8 mouse cellular contexts compared by ENCODE assay signal in the genomic region with DNA sequence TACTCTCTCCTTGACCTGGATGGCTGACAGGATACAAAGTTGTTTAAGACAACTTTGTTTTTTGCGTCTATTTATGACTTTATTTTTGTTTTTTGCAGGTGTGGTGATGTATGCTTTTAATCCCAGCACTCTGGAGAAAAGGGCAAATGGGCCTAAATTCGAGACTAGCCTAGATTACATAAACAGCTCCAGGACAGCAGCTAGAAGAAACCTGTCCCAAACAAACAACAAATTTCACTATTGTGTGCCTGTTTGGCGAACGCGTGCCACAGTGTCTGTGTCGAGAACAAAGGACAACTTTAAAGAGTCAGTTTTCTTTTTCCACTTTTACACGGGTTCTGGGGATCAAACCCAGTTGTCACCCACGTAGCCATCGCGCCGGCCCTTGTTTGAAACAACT. TPM values are rescaled to one million over a fixed set of nuclear protein-coding genes. Genes with fewer than 3 reads are reported as not detected.
A peak's percentile ranks its signal among the peaks of the same experiment; 100 is the strongest.
DNase-seq lines count a peak whose midpoint lies in the region; ATAC-seq and TF ChIP-seq lines count a peak whose summit lies in the region.

No protein-coding gene starts in this region.

- H3K4me2 ChIP-seq in hindbrain, embryonic 11.5 days (replicated peaks; ENCODE audit: low read depth, low read length): peak overlapping the region; percentile 81
- H3K4me2 ChIP-seq in midbrain, embryonic 12.5 days (replicated peaks): peak overlapping the region; percentile 86

- H3K36me3 ChIP-seq in hindbrain, embryonic 11.5 days (ENCODE audit: control insufficient read depth, insufficient read depth, low read length): peaks cover 3% of the 10 kb centered on the region; the same call in 1 of the 2 replicates
- peaks cover 23% of the 10 kb centered on the region for H3K36me3 ChIP-seq in midbrain, embryonic 12.5 days

- no peak for TF ChIP-seq POLR2A in bone marrow macrophage, adult 2 months (IDR thresholded peaks at IDR 0.05; ENCODE audit: borderline replicate concordance, low read depth, low read length)

- peaks cover 37% of the 10 kb centered on the region for H3K4me1 ChIP-seq in bone marrow macrophage, adult 2 months (ENCODE audit: control insufficient read depth, insufficient read depth, low read length)
- 0 out of 2 replicates have a peak, but pooled peaks cover 3% of the 10 kb centered on the region for H3K4me1 ChIP-seq in hindbrain, embryonic 11.5 days (replicated peaks; ENCODE audit: control insufficient read depth, insufficient read depth, low read length)
- H3K4me1 ChIP-seq in midbrain, embryonic 12.5 days: peaks cover 18% of the 10 kb centered on the region

- H3K4me3 ChIP-seq in bone marrow macrophage, adult 2 months (ENCODE audit: insufficient read depth, low read length): peak overlapping the region; percentile 96
- peak overlapping the region; percentile 90 for H3K4me3 ChIP-seq in hindbrain, embryonic 11.5 days (ENCODE audit: low read depth, low read length)
- H3K4me3 ChIP-seq in midbrain, embryonic 12.5 days: peak overlapping the region; percentile 77

- 9% methylated on average over 11 of the region's 11 CpGs for WGBS in hindbrain, embryonic 11.5 days
- 9% methylated on average over 11 of the region's 11 CpGs for WGBS in midbrain, embryonic 12.5 days

- H3K27ac ChIP-seq in bone marrow macrophage, adult 2 months (ENCODE audit: insufficient read depth, low read depth, low read length): peak overlapping the region; percentile 96
- H3K27ac ChIP-seq in hindbrain, embryonic 11.5 days (ENCODE audit: low read depth, low read length): peak overlapping the region; percentile 93
- H3K27ac ChIP-seq in midbrain, embryonic 12.5 days (replicated peaks): peak overlapping the region; percentile 94

- peak overlapping the region; percentile 93 for H3K9ac ChIP-seq in hindbrain, embryonic 11.5 days (ENCODE audit: low read depth, low read length)
- H3K9ac ChIP-seq in midbrain, embryonic 12.5 days (replicated peaks): peak overlapping the region; percentile 92

- H3K9me3 ChIP-seq in hindbrain, embryonic 11.5 days (ENCODE audit: control insufficient read depth, low read length): no peaks in the 10 kb centered on the region
- no peaks in the 10 kb centered on the region for H3K9me3 ChIP-seq in midbrain, embryonic 12.5 days

- peak; percentile 60 for DNase-seq in kidney, adult 9 months
- no peak for DNase-seq in kidney, postnatal 14 days
- no peak for DNase-seq in hindbrain, embryonic 11.5 days (ENCODE audit: low spot score)
- DNase-seq in spleen, adult 12 weeks (ENCODE audit: low spot score): no peak
- no peak for DNase-seq in embryo, embryonic 11 days

- TF ChIP-seq CTCF in bone marrow macrophage, adult 2 months (IDR thresholded peaks at IDR 0.05; ENCODE audit: low read depth, low read length): no peak

- no peak; the same call in 1 of the 2 replicates for ATAC-seq in hindbrain, embryonic 11.5 days (ENCODE audit: low FRiP score)
- no peak for ATAC-seq in midbrain, embryonic 12.5 days (ENCODE audit: low FRiP score, low read depth)
- ATAC-seq in cerebellum, adult (ENCODE audit: insufficient number of reproducible peaks, low FRiP score, low TSS enrichment): no peak

- no peaks in the 10 kb centered on the region for H3K27me3 ChIP-seq in hindbrain, embryonic 11.5 days (ENCODE audit: control insufficient read depth, insufficient read depth, low read length)
- H3K27me3 ChIP-seq in midbrain, embryonic 12.5 days: no peaks in the 10 kb centered on the region

RNA-seq across cellular contexts. Expression of gene Usp4, which starts 0.6 kb away (rescaled TPM):
- 70.1 and 70.9 TPM in 2 replicates for polyA plus RNA-seq in bone marrow macrophage, adult 2 months (2012; ENCODE audit: insufficient read depth, insufficient read length, missing spikeins)
- polyA plus RNA-seq in hindbrain, embryonic 11.5 days (2014; fragmentation: Nextera tagmentation; extraction: Ambion mirVana): 131 and 143 TPM in 2 replicates
- 135 and 142 TPM in 2 replicates for polyA plus RNA-seq in midbrain, embryonic 12.5 days (2016; fragmentation: Nextera tagmentation; extraction: Ambion mirVana)

RNA-seq across cellular contexts. Expression of gene Gpx1, which starts 8.3 kb away (rescaled TPM):
- polyA plus RNA-seq in bone marrow macrophage, adult 2 months (2012; ENCODE audit: insufficient read depth, insufficient read length, missing spikeins): 531 and 533 TPM in 2 replicates
- 821 and 840 TPM in 2 replicates for polyA plus RNA-seq in hindbrain, embryonic 11.5 days (2014; fragmentation: Nextera tagmentation; extraction: Ambion mirVana)
- 656 and 692 TPM in 2 replicates for polyA plus RNA-seq in midbrain, embryonic 12.5 days (2016; fragmentation: Nextera tagmentation; extraction: Ambion mirVana)

RNA-seq across cellular contexts. Expression of gene Tcta, which starts 41.1 kb away (rescaled TPM):
- 10.5 and 11.2 TPM in 2 replicates for polyA plus RNA-seq in bone marrow macrophage, adult 2 months (2012; ENCODE audit: insufficient read depth, insufficient read length, missing spikeins)
- 31.0 and 35.0 TPM in 2 replicates for polyA plus RNA-seq in hindbrain, embryonic 11.5 days (2014; fragmentation: Nextera tagmentation; extraction: Ambion mirVana)
- 39.9 and 41.7 TPM in 2 replicates for polyA plus RNA-seq in midbrain, embryonic 12.5 days (2016; fragmentation: Nextera tagmentation; extraction: Ambion mirVana)

RNA-seq across cellular contexts. Expression of gene Rhoa, which starts 41.1 kb away (rescaled TPM):
- 499 and 511 TPM in 2 replicates for polyA plus RNA-seq in bone marrow macrophage, adult 2 months (2012; ENCODE audit: insufficient read depth, insufficient read length, missing spikeins)
- polyA plus RNA-seq in hindbrain, embryonic 11.5 days (2014; fragmentation: Nextera tagmentation; extraction: Ambion mirVana): 270 and 295 TPM in 2 replicates
- 324 and 379 TPM in 2 replicates for polyA plus RNA-seq in midbrain, embryonic 12.5 days (2016; fragmentation: Nextera tagmentation; extraction: Ambion mirVana)

RNA-seq across cellular contexts. Expression of gene 1700102P08Rik, which starts 45.6 kb away (rescaled TPM):
- polyA plus RNA-seq in bone marrow macrophage, adult 2 months (2012; ENCODE audit: insufficient read depth, insufficient read length, missing spikeins): not detected in 2 replicates
- 1.0 and 1.8 TPM in 2 replicates for polyA plus RNA-seq in hindbrain, embryonic 11.5 days (2014; fragmentation: Nextera tagmentation; extraction: Ambion mirVana)
- 1.7 and 2.4 TPM in 2 replicates for polyA plus RNA-seq in midbrain, embryonic 12.5 days (2016; fragmentation: Nextera tagmentation; extraction: Ambion mirVana)
